Mouse (Mus musculus) midbrain, embryonic 15.5 days (tissue): ENCODE results near the gene Zdhhc17. TPM values are rescaled to one million over a fixed set of nuclear protein-coding genes. Genes with fewer than 3 reads are reported as not detected.
A peak's percentile ranks its signal among the peaks of the same experiment; 100 is the strongest.

Source experiments
- ATAC-seq: fragments of 200-750 bp; cut with Nextera tagmentation; replicated peaks from 2 replicates; pipeline ENCODE4 v1.8.0; 2017; ENCODE audit warnings: moderate TSS enrichment
- H3K27ac ChIP-seq: fragments of 300-500 bp; sonication (generic); 2 replicates; pipeline ENCODE4 v1.5.1; 2015; ENCODE audit warnings: mild to moderate bottlenecking, inconsistent platforms
- H3K27me3 ChIP-seq: fragments of 300-500 bp; sonication (generic); replicated peaks from 2 replicates; pipeline ENCODE4 v1.6.1; 2015; ENCODE audit warnings: inconsistent platforms
- H3K36me3 ChIP-seq: fragments of 300-500 bp; sonication (generic); replicated peaks from 2 replicates; pipeline ENCODE4 v1.6.1; 2015; ENCODE audit warnings: inconsistent platforms
- H3K4me1 ChIP-seq: fragments of 300-500 bp; sonication (generic); 2 replicates; pipeline ENCODE4 v1.6.1; 2015; ENCODE audit warnings: inconsistent platforms
- H3K4me2 ChIP-seq: fragments of 300-500 bp; sonication (generic); 2 replicates; pipeline ENCODE4 v1.6.1; 2015; ENCODE audit warnings: inconsistent platforms, mild to moderate bottlenecking, moderate library complexity
- H3K4me3 ChIP-seq: fragments of 300-500 bp; sonication (generic); 2 replicates; pipeline ENCODE4 v1.5.1; 2015; ENCODE audit warnings: mild to moderate bottlenecking, inconsistent platforms
- H3K9ac ChIP-seq: fragments of 300-500 bp; sonication (generic); 2 replicates; pipeline ENCODE4 v1.6.1; 2015; ENCODE audit warnings: mild to moderate bottlenecking, inconsistent platforms
- H3K9me3 ChIP-seq: fragments of 300-500 bp; sonication (generic); 2 replicates; pipeline ENCODE4 v1.6.1; 2016; ENCODE audit warnings: inconsistent platforms
- WGBS: fragments of 180-500 bp; shearing (Covaris S2); methylation state at CpG from one replicate; pipeline ENCODE4 v1.1.7; 2015; ENCODE audit warnings: mixed read lengths; 5-methylcytosine and 5-hydroxymethylcytosine counted together
- polyA plus RNA-seq: library from polyadenylated mRNA; unstranded; fragments of >200 nt; fragmentation: Nextera tagmentation; extraction: Ambion mirVana; gene quantifications from 2 replicates; pipeline ENCODE4 v1.2.1, GENCODE M21; 2015

Gene Zdhhc17
- polyA plus RNA-seq, 1 experiment from 2014 or later: 64.0 TPM

GRCm38 (mm10) chr10:110945966-110946365 is 64.0 kb downstream of the Zdhhc17 start:
- 90% methylated on average over 12 of the region's 12 CpGs for WGBS
- ATAC-seq: no peak
- H3K27ac ChIP-seq: no peak overlapping the region

GRCm38 (mm10) chr10:110944175-110944574 is 65.8 kb downstream of the Zdhhc17 start:
- Histone ChIP-seq H3K36me3 (peaks cover 21% of the 10 kb centered on the region; the same call in 1 of the 2 replicates), H3K4me2 (no peak overlapping the region), H3K27me3 (no peaks in the 10 kb centered on the region), H3K27ac (no peak overlapping the region), H3K9me3 (no peaks in the 10 kb centered on the region), H3K4me3 (no peak overlapping the region), H3K4me1 (no peaks in the 10 kb centered on the region), H3K9ac (no peak overlapping the region)
- 92% methylated on average over 11 of the region's 11 CpGs for WGBS
- ATAC-seq: no peak

More at GRCm38 (mm10) chr10:110945966-110946365, 64.0 kb downstream of the Zdhhc17 start:
- Histone ChIP-seq H3K4me3 (no peak overlapping the region), H3K9me3 (no peaks in the 10 kb centered on the region), H3K27me3 (no peaks in the 10 kb centered on the region), H3K9ac (no peak overlapping the region), H3K4me2 (no peak overlapping the region), H3K4me1 (no peaks in the 10 kb centered on the region), H3K36me3 (peaks cover 21% of the 10 kb centered on the region; the same call in 1 of the 2 replicates)

GRCm38 (mm10) chr10:110942806-110943205 is 67.1 kb downstream of the Zdhhc17 start:
- H3K9ac ChIP-seq: no peak overlapping the region
- no peak overlapping the region for H3K4me2 ChIP-seq
- H3K4me1 ChIP-seq: no peaks in the 10 kb centered on the region
- H3K4me3 ChIP-seq: no peak overlapping the region
- no peaks in the 10 kb centered on the region for H3K9me3 ChIP-seq
- WGBS: 92% methylated on average over 9 of the region's 9 CpGs
- H3K36me3 ChIP-seq: peaks cover 21% of the 10 kb centered on the region; the same call in 1 of the 2 replicates
- no peaks in the 10 kb centered on the region for H3K27me3 ChIP-seq
- no peak for ATAC-seq
- H3K27ac ChIP-seq: no peak overlapping the region

GRCm38 (mm10) chr10:110941968-110942367 is 68.0 kb downstream of the Zdhhc17 start:
- ATAC-seq: no peak
- H3K27me3 ChIP-seq: no peaks in the 10 kb centered on the region
- H3K36me3 ChIP-seq: peaks cover 17% of the 10 kb centered on the region; the same call in 1 of the 2 replicates
- H3K9ac ChIP-seq: no peak overlapping the region
- no peaks in the 10 kb centered on the region for H3K9me3 ChIP-seq
- no peak overlapping the region for H3K4me2 ChIP-seq
- no peak overlapping the region for H3K27ac ChIP-seq
- WGBS: 94% methylated on average over 11 of the region's 11 CpGs
- no peak overlapping the region for H3K4me3 ChIP-seq
- no peaks in the 10 kb centered on the region for H3K4me1 ChIP-seq

- Histone ChIP-seq H3K27ac (no peak overlapping the region), H3K4me1 (no peaks in the 10 kb centered on the region), H3K27me3 (no peaks in the 10 kb centered on the region), H3K9ac (no peak overlapping the region), H3K4me3 (no peak overlapping the region), H3K36me3 (peaks cover 8% of the 10 kb centered on the region; the same call in 1 of the 2 replicates), H3K9me3 (no peaks in the 10 kb centered on the region), H3K4me2 (no peak overlapping the region)
- ATAC-seq: no peak
- 89% methylated on average over 13 of the region's 13 CpGs for WGBS
Measured at GRCm38 (mm10) chr10:110940740-110941398, 69.1 kb downstream of the Zdhhc17 start.

- 68% methylated on average over 4 of the region's 4 CpGs for WGBS
- H3K36me3 ChIP-seq: peaks cover 8% of the 10 kb centered on the region; the same call in 1 of the 2 replicates
- no peak for ATAC-seq
- no peak overlapping the region for H3K4me2 ChIP-seq
- no peaks in the 10 kb centered on the region for H3K4me1 ChIP-seq
- no peaks in the 10 kb centered on the region for H3K27me3 ChIP-seq
- no peaks in the 10 kb centered on the region for H3K9me3 ChIP-seq
- no peak overlapping the region for H3K4me3 ChIP-seq
- H3K27ac ChIP-seq: no peak overlapping the region
- no peak overlapping the region for H3K9ac ChIP-seq
Measured at GRCm38 (mm10) chr10:110939717-110940116, 70.2 kb downstream of the Zdhhc17 start.

- H3K4me1 ChIP-seq: no peaks in the 10 kb centered on the region
- no peak overlapping the region for H3K4me2 ChIP-seq
- no peaks in the 10 kb centered on the region for H3K9me3 ChIP-seq
- H3K36me3 ChIP-seq: peaks cover 8% of the 10 kb centered on the region; the same call in 1 of the 2 replicates
- H3K27me3 ChIP-seq: no peaks in the 10 kb centered on the region
- ATAC-seq: no peak
- 91% methylated on average over 19 of the region's 19 CpGs for WGBS
- H3K4me3 ChIP-seq: no peak overlapping the region
- H3K27ac ChIP-seq: no peak overlapping the region
- H3K9ac ChIP-seq: no peak overlapping the region
Measured at GRCm38 (mm10) chr10:110938841-110939549, 70.9 kb downstream of the Zdhhc17 start.

GRCm38 (mm10) chr10:110938361-110938760 is 71.6 kb downstream of the Zdhhc17 start:
- H3K36me3 ChIP-seq: 0 out of 2 replicates have a peak, but pooled peaks cover 5% of the 10 kb centered on the region
- no peak overlapping the region for H3K4me2 ChIP-seq
- H3K4me3 ChIP-seq: no peak overlapping the region
- no peak for ATAC-seq
- no peaks in the 10 kb centered on the region for H3K4me1 ChIP-seq
- H3K27me3 ChIP-seq: no peaks in the 10 kb centered on the region
- H3K27ac ChIP-seq: no peak overlapping the region
- H3K9me3 ChIP-seq: no peaks in the 10 kb centered on the region
- no peak overlapping the region for H3K9ac ChIP-seq
- 92% methylated on average over 7 of the region's 7 CpGs for WGBS

- Histone ChIP-seq H3K4me3 (no peak overlapping the region), H3K4me2 (no peak overlapping the region), H3K4me1 (peaks cover 16% of the 10 kb centered on the region), H3K9me3 (no peaks in the 10 kb centered on the region), H3K9ac (no peak overlapping the region), H3K27me3 (no peaks in the 10 kb centered on the region), H3K27ac (no peak overlapping the region), H3K36me3 (0 out of 2 replicates have a peak, but pooled peaks cover 3% of the 10 kb centered on the region)
- no peak for ATAC-seq
- WGBS: 87% methylated on average over 7 of the region's 7 CpGs
Measured at GRCm38 (mm10) chr10:110935669-110936068, 74.3 kb downstream of the Zdhhc17 start.

GRCm38 (mm10) chr10:110935081-110935480 is 74.9 kb downstream of the Zdhhc17 start:
- Histone ChIP-seq H3K9ac (no peak overlapping the region), H3K4me1 (peaks cover 17% of the 10 kb centered on the region), H3K27me3 (no peaks in the 10 kb centered on the region), H3K4me2 (no peak overlapping the region), H3K36me3 (0 out of 2 replicates have a peak, but pooled peaks cover 3% of the 10 kb centered on the region), H3K9me3 (no peaks in the 10 kb centered on the region), H3K4me3 (no peak overlapping the region), H3K27ac (no peak overlapping the region)
- WGBS: 92% methylated on average over 11 of the region's 11 CpGs
- no peak for ATAC-seq

GRCm38 (mm10) chr10:110933584-110933983 is 76.4 kb downstream of the Zdhhc17 start:
- peaks cover 20% of the 10 kb centered on the region for H3K4me1 ChIP-seq
- no peak overlapping the region for H3K27ac ChIP-seq
- no peaks in the 10 kb centered on the region for H3K27me3 ChIP-seq
- 68% methylated on average over 5 of the region's 5 CpGs for WGBS
- no peak overlapping the region for H3K4me3 ChIP-seq
- no peaks in the 10 kb centered on the region for H3K9me3 ChIP-seq
- H3K4me2 ChIP-seq: no peak overlapping the region
- H3K9ac ChIP-seq: no peak overlapping the region
- ATAC-seq: no peak
- H3K36me3 ChIP-seq: 0 out of 2 replicates have a peak, but pooled peaks cover 3% of the 10 kb centered on the region

GRCm38 (mm10) chr10:110931913-110932560 is 77.9 kb downstream of the Zdhhc17 start:
- Histone ChIP-seq H3K4me3 (peak overlapping the region; percentile 19; the same call in 1 of the 2 replicates), H3K4me1 (peaks cover 20% of the 10 kb centered on the region), H3K36me3 (no peaks in the 10 kb centered on the region), H3K9me3 (no peaks in the 10 kb centered on the region), H3K27ac (peak overlapping the region; percentile 75), H3K4me2 (peak overlapping the region; percentile 42), H3K27me3 (no peaks in the 10 kb centered on the region), H3K9ac (no peak overlapping the region; the same call in 1 of the 2 replicates)
- 57% methylated on average over 20 of the region's 20 CpGs for whole genome bisulfite sequencing
- peak; percentile 84 for ATAC-seq
